Mouse (Mus musculus) limb, embryonic 14.5 days (tissue): ENCODE measurements around the gene Hic2. TPM values are rescaled to one million over a fixed set of nuclear protein-coding genes. Genes with fewer than 3 reads are reported as not detected.
A peak's percentile ranks its signal among the peaks of the same experiment; 100 is the strongest.

Experiments
- ATAC-seq: fragments of 200-750 bp; cut with Nextera tagmentation; 2 replicates; pipeline ENCODE4 v1.8.0; 2017; ENCODE audit warnings: low read depth, moderate number of reproducible peaks, moderate TSS enrichment; ENCODE audit not compliant: low FRiP score
- DNase-seq: peaks from one replicate; pipeline ENCODE4 v3.0.0-alpha.2; 2015; ENCODE audit warnings: low spot score
- H3K27ac ChIP-seq: fragments of 300-500 bp; sonication (generic); replicated peaks from 2 replicates; pipeline ENCODE4 v1.5.1; 2014; ENCODE audit warnings: low read depth, mild to moderate bottlenecking, low read length, moderate library complexity, mixed read lengths
- H3K27me3 ChIP-seq: fragments of 300-500 bp; sonication (generic); 2 replicates; pipeline ENCODE4 v1.6.1; 2014; ENCODE audit warnings: low read length, mixed read lengths; ENCODE audit not compliant: control insufficient read depth, insufficient read depth
- H3K36me3 ChIP-seq: fragments of 300-500 bp; sonication (generic); 2 replicates; pipeline ENCODE4 v1.6.1; 2014; ENCODE audit warnings: mild to moderate bottlenecking, low read length, moderate library complexity, mixed read lengths; ENCODE audit not compliant: control insufficient read depth, insufficient read depth
- H3K4me1 ChIP-seq: fragments of 300-500 bp; sonication (generic); 2 replicates; pipeline ENCODE4 v1.6.1; 2014; ENCODE audit warnings: antibody characterized with exemption, low read length, mixed read lengths; ENCODE audit not compliant: control insufficient read depth, insufficient read depth
- H3K4me2 ChIP-seq: fragments of 300-500 bp; sonication (generic); replicated peaks from 2 replicates; pipeline ENCODE4 v1.6.1; 2014; ENCODE audit warnings: low read depth, mild to moderate bottlenecking, low read length, moderate library complexity; ENCODE audit not compliant: severe bottlenecking
- H3K4me3 ChIP-seq: fragments of 300-500 bp; sonication (generic); replicated peaks from 2 replicates; pipeline ENCODE4 v1.5.1; 2014; ENCODE audit warnings: low read length
- H3K9ac ChIP-seq: fragments of 300-500 bp; sonication (generic); 2 replicates; pipeline ENCODE4 v1.6.1; 2014; ENCODE audit warnings: mild to moderate bottlenecking, low read depth, low read length, moderate library complexity; ENCODE audit not compliant: severe bottlenecking
- H3K9me3 ChIP-seq: fragments of 300-500 bp; sonication (generic); 2 replicates; pipeline ENCODE4 v1.6.1; 2016; ENCODE audit warnings: low read length; ENCODE audit not compliant: control insufficient read depth
- POLR2A ChIP-seq: fragments of 200-500 bp; IDR thresholded peaks from 2 replicates; pipeline ENCODE4 v1.8.0; 2012; ENCODE audit warnings: inconsistent platforms, mild to moderate bottlenecking, moderate library complexity, borderline replicate concordance; ENCODE audit not compliant: insufficient read depth, insufficient read length; ENCODE audit errors: extremely low read depth
- WGBS: fragments of 180-500 bp; shearing (Covaris S2); extraction: QIAGEN DNeasy Blood & Tissue Kit; methylation state at CpG from one replicate; pipeline ENCODE4 v1.1.7; 2014; 5-methylcytosine and 5-hydroxymethylcytosine counted together
- polyA plus RNA-seq, 2 experiments: library from polyadenylated mRNA; depleted of rRNA in 1 of 2; stranded (reverse) in 1 of 2; unstranded in 1 of 2; fragments of >200 nt; fragmentation: Nextera tagmentation in 1 of 2; extraction: Ambion mirVana in 1 of 2; gene quantifications; 2 replicates each; pipeline versions ENCODE4 v1.2.1 to v1.2.3; 2012 to 2014

Hic2 gene
- polyA plus RNA-seq, 2 experiments = 4.6 to 7.8 TPM

GRCm38 (mm10) chr16:17244996-17245395 is 11.6 kb downstream of the Hic2 start:
- 79% methylated on average over 1 of the region's 1 CpGs for WGBS
- H3K9me3 ChIP-seq = no peaks in the 10 kb centered on the region
- H3K4me2 ChIP-seq = no peak overlapping the region
- no peak overlapping the region for H3K9ac ChIP-seq
- H3K27ac ChIP-seq = no peak overlapping the region
- H3K4me3 ChIP-seq = no peak overlapping the region
- DNase-seq = no peak
- H3K4me1 ChIP-seq = peaks cover 4% of the 10 kb centered on the region; the same call in 1 of the 2 replicates
- TF ChIP-seq POLR2A = no peak
- H3K36me3 ChIP-seq = no peaks in the 10 kb centered on the region
- ATAC-seq = no peak
- no peaks in the 10 kb centered on the region for H3K27me3 ChIP-seq

GRCm38 (mm10) chr16:17247727-17248126 is 14.4 kb downstream of the Hic2 start:
- ATAC-seq = no peak
- TF ChIP-seq POLR2A = no peak
- no peaks in the 10 kb centered on the region for H3K9me3 ChIP-seq

GRCm38 (mm10) chr16:17249135-17249534 is 15.8 kb downstream of the Hic2 start:
- H3K27ac ChIP-seq = no peak overlapping the region
- H3K4me3 ChIP-seq = no peak overlapping the region
- no peak overlapping the region for H3K9ac ChIP-seq
- 59% methylated on average over 6 of the region's 6 CpGs for WGBS
- no peak for TF ChIP-seq POLR2A
- H3K9me3 ChIP-seq = no peaks in the 10 kb centered on the region
- peaks cover 31% of the 10 kb centered on the region for H3K4me1 ChIP-seq
- no peaks in the 10 kb centered on the region for H3K27me3 ChIP-seq
- no peak overlapping the region for H3K4me2 ChIP-seq
- no peak for ATAC-seq
- no peaks in the 10 kb centered on the region for H3K36me3 ChIP-seq
- DNase-seq = no peak

More at GRCm38 (mm10) chr16:17247727-17248126, 14.4 kb downstream of the Hic2 start:
- H3K4me1 ChIP-seq = peaks cover 21% of the 10 kb centered on the region
- no peaks in the 10 kb centered on the region for H3K36me3 ChIP-seq
- no peak overlapping the region for H3K27ac ChIP-seq
- no peaks in the 10 kb centered on the region for H3K27me3 ChIP-seq
- DNase-seq = no peak
- H3K4me3 ChIP-seq = no peak overlapping the region
- WGBS = 67% methylated on average over 4 of the region's 4 CpGs
- no peak overlapping the region for H3K9ac ChIP-seq
- H3K4me2 ChIP-seq = no peak overlapping the region

- Histone ChIP-seq H3K9me3 (no peaks in the 10 kb centered on the region), H3K36me3 (0 out of 2 replicates have a peak, but pooled peaks cover 14% of the 10 kb centered on the region), H3K9ac (no peak overlapping the region), H3K27ac (no peak overlapping the region), H3K4me3 (no peak overlapping the region), H3K27me3 (no peaks in the 10 kb centered on the region), H3K4me2 (no peak overlapping the region), H3K4me1 (peaks cover 33% of the 10 kb centered on the region)
- peak; percentile 75 for DNase-seq
- 0 out of 2 replicates have a peak, but pooled peaks have one; percentile 28 for ATAC-seq
- WGBS = 23% methylated on average over 3 of the region's 3 CpGs
- no peak for TF ChIP-seq POLR2A
Observed at GRCm38 (mm10) chr16:17251539-17251938, 18.2 kb downstream of the Hic2 start.

DNA sequence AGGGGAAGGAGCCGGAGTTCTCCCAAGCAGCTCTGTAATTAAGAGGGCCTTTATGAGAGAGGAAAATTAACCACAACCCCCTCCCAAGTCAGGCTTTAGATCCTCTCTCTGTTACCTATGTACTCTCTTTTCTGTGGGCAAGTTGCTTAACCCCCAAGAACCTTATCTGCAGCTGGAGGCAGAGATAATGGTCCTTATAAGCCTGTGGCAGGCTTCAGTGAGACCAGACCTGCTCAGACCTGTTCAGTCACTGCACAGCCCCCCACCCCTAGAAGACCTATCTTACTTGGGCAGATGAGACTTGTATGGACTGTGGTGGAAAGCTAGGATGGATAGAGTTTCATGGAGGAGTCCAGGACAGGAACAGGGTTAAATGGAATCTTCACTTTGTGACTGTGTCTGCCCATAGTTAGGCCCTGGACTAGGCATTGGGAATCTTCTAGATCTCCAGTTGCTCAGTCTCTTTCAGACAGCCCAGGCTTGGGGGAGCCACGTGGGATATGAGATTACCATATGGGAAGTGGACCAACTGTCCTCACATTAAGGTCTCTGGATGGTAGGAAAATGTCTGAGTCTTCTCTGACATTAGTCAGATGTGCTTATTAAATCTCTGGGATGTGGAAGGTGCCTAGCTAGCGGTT is 18.8 kb downstream of the Hic2 start:
- H3K27me3 ChIP-seq = no peaks in the 10 kb centered on the region
- H3K4me3 ChIP-seq = no peak overlapping the region
- no peak for TF ChIP-seq POLR2A
- no peaks in the 10 kb centered on the region for H3K9me3 ChIP-seq
- 69% methylated on average over 3 of the region's 3 CpGs for WGBS
- DNase-seq (no peak), ATAC-seq (no peak)
- H3K27ac ChIP-seq = no peak overlapping the region
- H3K9ac ChIP-seq = no peak overlapping the region
- H3K4me1 ChIP-seq = peaks cover 33% of the 10 kb centered on the region
- no peak overlapping the region for H3K4me2 ChIP-seq
- peaks cover 16% of the 10 kb centered on the region for H3K36me3 ChIP-seq
